Mouse (Mus musculus) liver, postnatal 0 days (tissue): ENCODE measurements at regions not wholly inside any gene's neighbourhood (a gene's known extent, or its start where the extent isn't known, plus 50 kb on each side); places are given as distances from the start of the nearest gene placed in this dataset.

ENCODE experiments used
- CTCF ChIP-seq: sonication (generic); IDR thresholded peaks from 2 replicates; pipeline ENCODE4 v1.5.1; 2016; ENCODE audit warnings: antibody characterized with exemption, low read depth
- EP300 ChIP-seq: IDR thresholded peaks from 2 replicates; pipeline ENCODE4 v1.6.1; 2016; ENCODE audit warnings: antibody characterized with exemption, low read depth, mild to moderate bottlenecking

GRCm38 (mm10) chrX:145619649-145620048, 114.7 kb upstream of the Amot start:
- no peak for TF ChIP-seq EP300
- TF ChIP-seq CTCF: no peak
